Mouse (Mus musculus): ENCODE results near the gene Kbtbd2.

DNA sequence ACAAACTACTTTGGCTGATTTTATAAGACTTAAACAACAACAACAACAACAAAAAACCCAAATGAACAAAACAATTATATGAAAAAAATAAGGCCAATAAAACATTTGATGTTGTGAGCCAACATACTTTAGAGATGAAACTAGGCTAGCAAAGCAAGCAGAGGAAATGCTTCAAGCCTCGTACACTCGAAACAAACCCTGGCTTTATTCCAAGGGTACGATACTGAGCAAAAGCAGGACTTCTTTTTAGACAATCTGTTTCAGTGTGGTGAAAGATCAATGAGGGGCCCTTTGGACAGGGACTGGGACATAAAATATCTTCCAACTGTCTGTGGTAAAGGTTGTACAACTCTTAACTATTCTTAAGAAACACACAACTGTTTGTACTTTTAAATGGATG is 21.8 kb downstream of the Kbtbd2 start:
- TF ChIP-seq CTCF (conservative IDR thresholded peaks at IDR 0.05; ENCODE audit: insufficient read depth, insufficient read length, low read depth, low read length): no peak
- no peak for TF ChIP-seq POLR2A (IDR thresholded peaks at IDR 0.05; ENCODE audit: low read depth, low read length)

Measured in kidney, adult 2 months (tissue).